Mouse (Mus musculus) T-helper 1 cell (primary cell): ENCODE results near the gene Topors.

Experiments
- in situ Hi-C: fragments of 300-600 bp; cut with MboI, MseI; formaldehyde crosslinking; loops from one replicate; pipeline ENCODE4 v1.15.1; 2025; ENCODE audit warnings: high pct_unique_total_duplicates

The Topors gene

DNA sequence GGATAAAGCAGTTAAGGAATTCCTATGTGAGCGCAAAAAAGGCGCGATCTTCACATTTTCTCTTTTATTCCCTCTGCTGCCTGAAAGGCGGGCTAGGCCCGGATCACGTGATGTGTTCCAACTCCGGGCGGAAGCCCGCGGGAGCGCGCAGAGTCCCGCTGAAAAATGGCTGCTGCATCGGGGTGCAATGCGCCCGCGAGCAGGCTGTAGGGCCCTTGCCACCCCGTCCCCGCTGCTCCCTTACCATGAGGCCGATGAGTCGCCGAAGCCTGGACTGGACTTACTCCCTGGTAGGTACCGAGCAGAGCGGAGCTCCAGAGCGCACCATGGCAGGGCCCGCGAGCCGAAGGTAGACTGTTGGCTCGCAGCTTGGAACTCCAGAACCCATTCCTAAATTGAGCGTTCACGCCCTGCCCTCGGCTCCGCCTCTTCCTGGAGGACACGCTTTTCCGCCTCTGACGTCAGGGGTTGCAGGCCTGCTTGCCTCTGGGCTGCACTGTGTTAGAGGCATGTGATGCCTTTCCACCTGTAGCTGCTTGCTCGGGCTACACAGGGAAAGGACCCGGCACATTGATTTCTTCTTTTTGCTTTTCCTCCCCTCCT lies at the start of gene Topors, which contains the start of gene Smim27:
TSS of gene Topors (minus strand) at position 421 of the 603 bp plus-strand sequence.
TSS of gene Smim27 (plus strand) at position 150 of the 603 bp plus-strand sequence.
- in situ Hi-C loops, result loop anchor here (5.0 to 25.0 kb wide), 3 partner anchors 37 to 1168 kb away; partner anchors contain the start of gene Nfx1

DNA sequence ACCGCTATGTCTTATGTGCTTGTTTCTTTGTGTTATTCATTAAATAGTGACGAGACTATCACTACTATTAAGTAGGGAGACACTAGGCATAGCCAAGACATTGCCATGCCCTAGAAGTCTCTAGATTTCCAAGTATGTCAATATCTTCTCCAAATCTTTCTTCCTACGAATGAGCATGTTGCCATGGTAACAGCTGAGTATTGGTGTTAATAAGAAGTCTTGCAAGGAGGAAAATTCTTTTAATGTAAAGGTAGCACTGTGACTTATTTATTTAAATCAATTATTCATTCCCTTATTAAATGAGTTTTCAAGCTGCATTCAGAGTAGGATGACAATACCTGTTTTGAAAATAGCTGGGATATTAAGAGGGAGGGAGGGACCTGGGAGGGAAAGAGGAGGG lies 47.8 kb upstream of the Topors start:
- in situ Hi-C loops, result no loop called here

DNA sequence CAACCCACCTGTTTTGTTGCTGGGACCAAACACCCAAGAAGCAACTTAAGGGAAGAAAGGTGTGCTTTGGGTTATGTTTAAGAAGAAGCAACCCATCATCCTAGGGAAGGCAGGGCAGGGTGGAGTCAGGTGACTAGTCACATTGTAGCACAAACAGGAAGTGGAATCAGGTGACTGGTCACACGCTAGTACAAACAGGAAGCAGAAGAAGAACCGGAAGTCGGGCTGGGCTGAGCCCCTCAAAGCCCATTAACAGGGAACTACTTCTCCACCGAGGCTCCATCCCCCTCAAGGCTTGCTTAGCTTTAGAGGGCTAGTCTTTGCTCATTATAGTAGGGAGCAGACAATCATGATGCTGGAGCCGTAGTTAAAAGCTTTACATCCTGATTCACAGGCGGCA lies 43.4 kb upstream of the Topors start:
- in situ Hi-C loops, result no loop called here

DNA sequence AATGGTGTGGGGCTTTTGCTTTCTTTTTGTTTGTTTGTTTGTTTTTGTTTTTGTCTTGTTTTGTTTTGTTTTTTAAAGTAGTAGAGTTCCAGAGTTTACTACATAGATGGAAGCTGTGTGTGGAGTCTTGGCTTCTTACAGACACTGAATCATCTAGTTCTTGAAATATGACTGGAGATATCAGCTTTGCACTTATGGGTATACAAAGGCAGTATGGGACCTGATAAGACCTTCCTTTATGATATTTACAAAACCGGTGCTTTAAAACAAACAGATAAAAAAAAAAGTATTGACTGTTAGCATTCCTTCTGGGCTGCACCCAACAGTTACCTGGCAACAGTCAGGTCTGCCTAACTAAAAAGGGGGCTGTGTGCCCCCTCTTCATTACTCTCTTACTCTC lies 42.6 kb upstream of the Topors start:
- in situ Hi-C loops, result no loop called here

DNA sequence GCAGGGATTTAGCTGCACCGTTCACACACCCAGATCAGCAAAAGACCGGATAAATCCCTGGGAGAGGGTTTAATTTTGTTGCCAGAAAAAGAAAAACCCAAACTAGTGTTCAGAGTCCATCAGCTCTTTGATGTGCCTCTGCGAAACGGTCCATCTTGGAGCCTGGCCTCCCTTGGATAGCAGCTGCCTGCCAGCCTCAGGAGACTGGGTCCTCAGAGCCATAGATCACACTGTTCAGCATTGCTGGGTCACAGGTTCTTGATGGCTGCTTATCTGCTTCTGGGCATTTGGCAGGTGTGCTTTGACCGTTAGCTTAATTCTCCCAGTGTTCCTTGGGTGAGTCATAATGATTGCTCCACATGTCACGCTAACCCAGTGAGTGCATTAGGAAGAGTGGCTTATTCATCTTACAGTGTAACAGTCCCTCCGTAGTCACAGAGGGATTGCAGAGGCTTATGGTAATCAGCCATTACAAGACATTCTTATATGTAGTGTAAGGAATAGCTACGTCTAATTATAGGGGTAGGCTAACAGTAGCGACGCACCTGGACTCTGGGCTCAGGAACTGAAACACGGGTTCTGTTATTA lies 41.2 kb upstream of the Topors start:
- in situ Hi-C loops, result no loop called here

DNA sequence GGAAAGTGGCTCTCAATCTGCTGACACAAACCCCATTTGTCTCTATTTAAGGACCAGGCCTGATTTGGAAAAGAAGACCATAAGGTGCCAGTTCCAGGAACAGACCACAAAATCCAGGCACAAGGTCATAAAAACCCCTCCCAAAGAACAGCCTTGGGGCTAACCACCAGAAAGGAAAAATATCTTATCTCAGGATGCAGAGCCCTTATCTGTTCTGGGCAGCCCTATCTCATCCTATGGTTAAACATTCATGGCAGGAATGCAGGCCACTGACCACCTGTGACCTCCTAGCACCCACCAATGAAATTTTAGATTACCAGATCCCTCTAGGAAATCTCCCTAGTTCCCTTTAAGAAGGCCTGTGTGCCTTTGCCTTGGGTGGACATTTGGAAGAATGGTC lies 40.0 kb upstream of the Topors start:
- in situ Hi-C loops, result no loop called here

DNA sequence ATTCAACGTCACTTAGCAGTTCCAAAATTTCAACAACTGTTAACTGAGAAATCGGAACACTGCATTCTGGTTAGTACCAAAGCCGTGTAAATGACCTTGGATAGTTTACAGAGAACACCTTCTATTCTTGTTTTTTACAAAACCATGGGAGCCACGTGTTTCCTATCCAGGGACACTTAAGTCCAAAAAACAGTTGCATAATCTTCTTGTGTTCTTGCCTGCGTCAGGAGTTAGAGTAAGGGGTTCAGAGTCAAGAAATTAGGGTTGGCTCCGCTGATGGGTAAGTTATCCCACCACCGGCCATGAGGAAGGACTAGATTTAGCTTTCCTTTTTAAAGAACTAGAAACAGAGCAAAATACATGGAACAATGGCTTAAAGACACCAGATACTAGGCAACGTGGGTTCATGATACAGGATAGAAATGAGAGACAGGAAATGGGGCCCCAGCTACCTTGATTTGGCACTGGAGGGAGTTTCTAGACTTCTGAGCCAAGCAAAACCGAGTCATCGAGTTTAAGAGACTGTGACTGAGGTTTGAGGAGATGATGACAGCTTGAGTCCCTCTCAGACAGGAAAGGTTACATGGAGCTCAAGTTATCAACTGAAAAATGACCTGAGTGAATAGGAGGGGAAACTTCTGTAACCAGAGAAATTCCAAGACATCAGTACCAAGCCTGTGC lies 32.9 kb upstream of the Topors start:
- in situ Hi-C loops, result no loop called here

DNA sequence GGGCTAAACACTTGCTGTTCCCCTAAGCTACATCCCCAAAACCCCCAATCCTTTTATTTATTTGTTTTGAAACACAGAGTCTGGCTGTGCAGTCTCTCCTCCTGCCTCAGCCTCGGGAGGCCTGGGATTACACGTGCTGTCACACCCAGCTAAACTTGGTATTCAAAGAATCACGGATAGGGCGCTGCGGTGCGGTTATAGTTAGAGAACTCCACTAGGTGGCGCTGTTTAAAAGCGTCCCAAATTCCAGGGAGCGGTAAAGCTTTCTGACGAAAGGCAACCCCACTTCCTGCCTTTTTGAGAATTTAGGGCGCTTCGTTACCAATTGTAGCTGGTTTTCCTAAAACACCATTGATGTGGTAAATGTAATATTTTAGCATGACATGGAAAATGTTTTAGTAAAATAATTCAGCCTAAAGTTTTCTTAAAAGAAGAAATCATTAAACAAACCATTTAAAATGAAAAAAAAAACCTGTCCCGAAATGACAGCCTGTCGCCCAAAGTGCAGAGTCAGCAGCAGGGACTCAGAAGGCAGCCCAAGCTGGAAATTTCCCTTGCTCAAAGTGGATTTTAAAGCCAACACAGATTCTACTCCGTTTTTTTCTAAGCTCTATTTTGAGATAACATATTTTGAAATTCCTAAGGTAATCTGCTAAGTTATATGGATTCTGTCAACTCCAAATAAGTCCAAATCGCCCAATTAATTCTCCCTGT lies 31.6 kb upstream of the Topors start:
- in situ Hi-C loops, result no loop called here

DNA sequence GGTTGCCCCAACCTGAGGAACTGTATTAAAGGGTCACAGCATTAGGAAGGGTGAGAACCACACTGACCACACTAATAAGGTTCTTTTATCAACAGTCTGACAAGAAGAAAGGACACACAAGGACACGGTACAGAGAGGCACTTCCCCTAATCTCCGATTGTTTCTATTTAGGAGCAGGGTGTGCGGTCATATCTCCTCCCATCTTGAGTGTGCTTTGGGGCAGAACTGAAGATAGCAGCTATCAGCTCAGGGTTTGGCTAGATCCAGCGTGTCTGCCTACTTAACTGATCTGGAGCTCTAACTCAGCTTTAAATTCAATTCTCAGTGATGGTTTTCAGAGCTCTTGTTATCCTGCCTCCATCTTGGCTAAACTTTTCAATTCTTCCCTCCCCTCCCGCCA lies 29.5 kb upstream of the Topors start:
- in situ Hi-C loops, result loop anchor here (10.0 kb wide), 1 partner anchor 376 kb away; no protein-coding TSS in a partner anchor

DNA sequence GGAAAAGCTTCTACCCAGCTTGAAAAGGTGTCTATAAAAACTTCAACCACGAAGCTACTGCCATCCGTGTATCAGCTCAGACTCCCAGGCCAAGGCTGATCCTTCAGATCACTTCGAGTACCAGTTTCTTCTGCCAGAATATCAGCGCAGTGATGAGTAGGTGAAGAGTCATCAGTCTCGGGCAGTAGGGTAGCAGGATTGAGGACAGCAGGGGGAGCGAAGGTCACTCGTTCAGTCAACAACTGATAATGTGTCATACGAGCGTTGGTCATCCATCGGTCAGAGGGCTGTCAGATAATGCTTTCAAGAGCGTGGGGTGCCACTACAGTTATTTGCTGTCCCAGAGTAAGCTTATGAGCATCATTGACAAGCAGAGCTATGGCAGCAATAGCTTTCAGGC lies 21.9 kb upstream of the Topors start:
- in situ Hi-C loops, result loop anchor here (10.0 kb wide), 1 partner anchor 383 kb away; no protein-coding TSS in a partner anchor

DNA sequence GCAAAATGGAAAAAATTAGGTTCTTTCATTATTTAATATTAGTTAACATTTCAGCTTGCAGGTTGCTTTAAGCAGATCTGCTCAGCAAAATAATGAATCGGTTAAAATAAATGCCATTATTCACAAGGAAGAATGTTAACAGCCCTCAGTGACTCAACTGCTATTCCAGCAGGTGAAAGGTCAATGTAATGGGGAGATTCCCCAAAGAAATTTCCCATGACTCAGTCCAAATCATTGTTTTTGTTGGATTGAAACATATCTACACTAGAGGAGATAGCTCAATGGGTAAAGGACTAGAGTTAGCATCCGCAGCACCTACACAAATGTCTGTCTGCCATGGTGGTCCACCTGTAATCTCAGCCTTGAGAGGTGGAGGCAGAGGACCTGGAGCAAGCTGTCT lies 19.4 kb upstream of the Topors start:
- in situ Hi-C loops, result no loop called here

DNA sequence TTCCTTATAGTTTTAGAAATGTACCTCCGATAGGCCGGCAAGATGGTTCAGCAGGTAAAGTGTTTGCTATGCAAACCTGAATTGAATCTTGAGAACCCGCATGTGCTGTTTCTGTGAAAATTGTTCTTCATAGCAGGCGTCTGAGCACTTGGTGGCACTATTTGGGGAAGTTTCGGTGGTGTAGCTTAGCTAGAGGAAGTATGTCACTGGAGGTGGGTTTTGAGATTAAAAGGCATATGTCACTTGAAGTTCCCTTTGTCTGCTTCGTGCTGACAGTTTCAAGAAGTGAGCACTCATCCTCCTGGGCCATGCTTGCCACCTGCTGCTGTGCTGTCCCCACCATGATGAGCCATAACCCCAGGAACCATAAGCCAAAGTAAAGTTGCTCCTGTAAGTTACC lies 17.8 kb upstream of the Topors start:
- in situ Hi-C loops, result no loop called here

DNA sequence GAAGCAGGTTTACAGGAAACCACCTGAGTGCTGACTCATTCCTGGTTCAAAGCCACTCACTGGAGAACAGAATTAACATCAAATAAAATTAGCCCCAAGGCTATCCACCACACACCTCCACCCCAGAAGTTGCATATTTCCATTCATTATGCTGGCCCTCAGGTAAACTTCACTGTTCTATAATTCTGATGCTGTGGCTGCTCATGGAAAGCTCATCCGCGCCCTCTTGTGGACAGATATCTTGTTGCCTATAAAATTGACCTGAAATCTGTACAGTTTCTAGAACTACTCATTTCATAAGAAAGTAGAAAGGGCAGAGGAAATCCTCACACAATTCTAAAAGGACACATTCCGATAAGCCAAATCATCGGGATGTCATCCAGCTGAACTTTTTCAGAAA lies 15.9 kb upstream of the Topors start:
- in situ Hi-C loops, result no loop called here

DNA sequence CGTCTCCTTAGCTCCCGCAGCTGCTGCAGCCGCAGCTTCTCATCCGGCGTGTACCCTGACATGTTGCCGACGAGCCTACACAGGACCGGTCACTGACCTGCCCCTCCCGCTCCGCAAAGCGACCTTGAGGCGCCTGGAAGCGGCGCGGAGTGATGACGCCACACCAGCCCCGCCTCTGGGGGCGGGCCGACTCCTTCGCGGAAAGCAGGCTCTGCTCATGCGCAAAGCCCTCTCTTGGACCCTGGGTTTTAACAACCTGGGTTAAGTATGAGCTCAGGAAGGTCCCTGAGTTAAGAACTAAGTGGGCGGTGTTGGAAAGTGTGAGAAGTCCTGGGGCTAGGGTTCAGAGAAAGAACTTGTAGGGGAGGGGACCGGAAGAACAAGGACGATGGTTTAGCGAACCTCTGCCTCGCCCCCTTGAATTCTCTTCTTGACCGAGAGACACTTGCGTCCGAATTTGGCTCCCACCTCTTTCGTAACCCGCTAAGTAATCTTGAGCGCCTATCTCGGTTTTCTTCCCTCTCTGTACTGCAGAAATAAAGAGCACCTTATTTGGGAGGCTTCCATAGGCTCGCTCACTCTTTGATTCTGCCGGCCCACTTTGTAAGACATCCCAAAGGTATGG lies 9.7 kb upstream of the Topors start, which contains the start of gene Ndufb6:
TSS of gene Ndufb6 (minus strand) at position 146 of the 625 bp plus-strand sequence.
- in situ Hi-C loops, result loop anchor here (5.0 kb wide), 1 partner anchor 137 kb away; the partner anchor contains the start of gene Aco1

DNA sequence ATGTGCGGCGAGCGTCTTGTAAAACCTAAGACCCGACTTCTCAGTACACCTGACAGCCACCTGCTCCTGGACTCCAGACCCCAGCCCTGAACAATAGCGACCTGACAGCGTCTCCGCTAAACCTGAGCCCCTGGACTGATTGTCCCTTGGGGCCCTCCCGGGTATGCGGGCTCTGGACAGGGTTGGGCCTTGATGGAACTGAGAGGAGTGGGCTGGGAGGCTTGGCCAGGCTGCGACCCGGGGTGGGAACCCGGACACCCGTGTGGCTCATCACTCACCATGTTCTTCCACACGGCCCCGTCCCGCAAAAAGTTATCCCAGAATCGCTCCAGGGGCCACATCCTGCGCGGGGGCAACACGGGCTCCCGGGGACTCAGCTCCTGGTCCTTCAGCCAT lies 9.2 kb upstream of the Topors start:
- in situ Hi-C loops, result loop anchor here (5.0 kb wide), 1 partner anchor 137 kb away; the partner anchor contains the start of gene Aco1

DNA sequence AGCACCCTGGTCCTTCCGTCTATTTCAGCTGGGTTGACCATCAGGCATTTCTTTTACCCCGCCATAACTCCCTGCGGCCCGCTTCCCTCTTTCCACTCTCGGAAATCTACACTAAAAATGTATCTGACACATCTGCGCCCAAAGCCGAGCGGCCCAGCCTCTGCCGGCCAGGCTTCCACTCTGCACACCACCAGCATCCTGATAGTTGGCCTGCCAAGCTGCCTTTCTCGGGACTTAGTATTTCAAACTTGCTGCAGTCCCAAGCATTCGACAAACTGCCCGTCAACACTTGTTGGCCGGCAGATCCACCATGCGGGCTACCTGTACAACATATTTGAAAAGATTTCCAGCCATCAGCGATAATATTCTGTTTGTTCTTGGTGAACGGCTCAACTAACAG lies 815 bp downstream of the Topors start:
- in situ Hi-C loops, result loop anchor here (5.0 to 25.0 kb wide), 3 partner anchors 37 to 1168 kb away; partner anchors contain the start of gene Nfx1

DNA sequence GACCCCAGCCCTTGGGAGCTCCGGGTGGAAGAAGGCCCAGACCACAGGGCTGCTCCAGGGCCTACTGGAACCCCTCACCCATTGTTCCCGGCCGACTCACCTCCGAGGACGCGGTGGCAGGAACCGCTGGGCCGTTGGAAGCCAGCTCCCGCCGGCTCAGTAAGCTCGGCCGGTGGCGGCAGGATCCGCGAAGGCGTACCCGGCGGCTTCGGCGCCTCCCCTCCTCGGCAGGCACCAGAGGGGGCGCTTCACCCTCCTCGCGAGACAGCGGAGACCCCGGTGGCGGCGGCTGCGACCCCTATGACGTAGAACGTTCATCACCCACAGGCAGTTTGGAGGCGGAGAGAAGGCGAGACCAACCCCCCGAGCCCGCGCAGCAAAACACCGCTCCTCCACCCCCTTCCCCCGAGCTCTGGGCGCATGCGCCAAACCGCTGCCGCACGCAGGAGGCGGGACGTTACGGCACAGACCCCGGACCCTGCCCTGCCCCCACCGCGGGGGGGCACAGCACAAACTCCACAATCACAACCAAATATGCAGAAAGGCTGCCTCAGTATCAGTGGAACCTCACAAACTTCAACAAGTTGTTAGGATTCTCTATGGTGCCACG lies 1.3 kb downstream of the Topors start:
- in situ Hi-C loops, result loop anchor here (5.0 to 25.0 kb wide), 3 partner anchors 36 to 1169 kb away; partner anchors contain the start of gene Nfx1

DNA sequence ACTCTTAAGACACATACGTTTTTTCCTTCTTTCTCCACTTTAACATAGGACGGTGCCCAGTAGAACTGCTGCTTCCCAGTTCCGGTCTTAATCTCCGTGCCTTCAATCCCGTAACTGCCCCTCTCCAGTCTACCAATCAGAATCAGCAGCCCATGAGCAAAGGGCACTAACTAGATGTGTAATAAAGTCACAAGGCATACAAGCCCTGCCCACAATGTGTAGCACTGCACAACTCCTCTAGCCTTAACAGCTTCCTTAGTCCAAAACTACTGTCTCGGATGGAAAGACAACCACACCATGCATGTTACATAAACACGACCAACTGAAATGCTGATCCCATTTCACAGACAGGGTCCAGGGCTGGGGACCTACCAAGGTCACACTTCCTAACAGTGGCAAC lies 2.0 kb downstream of the Topors start:
- in situ Hi-C loops, result loop anchor here (5.0 to 25.0 kb wide), 3 partner anchors 35 to 1170 kb away; partner anchors contain the start of gene Nfx1

DNA sequence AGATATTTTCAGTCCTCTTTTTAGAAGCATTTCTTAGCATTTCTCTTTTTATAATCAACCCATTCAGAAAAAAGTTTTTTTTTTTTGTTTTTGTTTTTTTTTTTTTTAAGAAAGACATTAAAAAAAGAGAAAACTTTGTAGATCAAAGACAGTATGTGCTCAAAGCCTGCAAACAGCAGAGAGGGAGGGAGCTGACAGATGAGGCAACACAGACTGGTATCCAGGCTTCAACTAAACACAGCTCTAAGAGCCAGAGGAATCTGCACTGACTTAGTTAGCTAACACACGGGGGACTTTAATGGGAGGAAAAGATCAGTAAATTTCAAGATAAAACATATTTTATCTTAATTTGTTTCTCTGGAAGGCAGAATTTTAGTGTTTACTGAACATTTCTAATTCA lies 5.3 kb downstream of the Topors start:
- in situ Hi-C loops, result loop anchor here (25.0 kb wide), 2 partner anchors 698 to 1173 kb away; partner anchors contain the start of gene Nfx1

DNA sequence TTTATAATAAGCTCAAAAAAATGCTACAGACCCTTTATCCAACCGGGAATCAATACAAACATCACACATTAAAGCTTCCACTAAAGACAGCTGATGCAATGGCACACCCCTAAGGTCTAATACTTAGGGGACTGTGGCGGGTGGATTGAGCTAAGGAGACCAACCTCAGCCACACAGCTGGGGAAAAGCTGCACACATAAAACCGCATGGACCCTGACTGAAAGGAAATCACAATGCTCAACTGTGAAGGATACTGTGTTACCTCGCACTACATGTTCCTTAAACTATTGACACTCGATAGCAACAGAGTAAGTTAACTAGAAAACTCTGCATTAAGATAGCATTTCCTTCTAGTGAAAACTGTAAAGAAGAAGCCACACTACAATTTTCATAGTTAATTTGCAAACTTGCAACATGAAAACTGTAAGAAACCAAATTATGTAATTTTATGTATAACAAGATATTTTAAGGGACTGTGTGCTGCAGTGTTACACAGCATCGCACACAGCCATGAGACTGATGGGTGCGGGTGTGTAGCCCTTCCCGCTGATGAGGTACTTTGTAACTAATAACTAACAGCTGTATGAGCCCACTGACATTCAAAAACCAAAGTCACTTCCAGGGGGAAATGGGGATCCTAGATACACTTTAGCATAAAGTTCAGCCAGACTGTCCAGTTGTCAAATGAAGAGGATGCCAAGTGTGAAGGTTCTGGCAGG lies 15.1 kb downstream of the Topors start:
- in situ Hi-C loops, result loop anchor here (25.0 kb wide), 2 partner anchors 708 to 1183 kb away; partner anchors contain the start of gene Nfx1
